Mouse (Mus musculus): ENCODE measurements around the gene Tpcn1. TPM values are rescaled to one million over a fixed set of nuclear protein-coding genes. Genes with fewer than 3 reads are reported as not detected.

The Tpcn1 gene
- total RNA-seq, 2 experiments from 2014 or later, result 33.9 to 39.4 TPM

- DNase-seq (ENCODE audit: low spot score in 2 of 2), result peak; percentile 50 to 88
- intact Hi-C loops (cut with DNase I), result loop anchor here (5.0 kb wide), 1 partner anchor 85 kb away; the partner anchor contains the start of gene Plbd2
Observed at GRCm38 (mm10) chr5:120586741-120587615, 1.5 kb downstream of the Tpcn1 start.

GRCm38 (mm10) chr5:120584968-120585367, 3.5 kb downstream of the Tpcn1 start:
- intact Hi-C loops (cut with DNase I), result loop anchor here (5.0 kb wide), 1 partner anchor 83 kb away; the partner anchor contains the start of gene Plbd2
- no peak for DNase-seq (ENCODE audit: low spot score in 2 of 2)

- no peak for DNase-seq (ENCODE audit: low spot score in 2 of 2)
- intact Hi-C loops (cut with DNase I), result no loop called here
Observed at GRCm38 (mm10) chr5:120583511-120583910, 5.0 kb downstream of the Tpcn1 start.

- DNase-seq (ENCODE audit: low spot score in 2 of 2), result no peak
- intact Hi-C loops (cut with DNase I), result no loop called here
Observed at GRCm38 (mm10) chr5:120582002-120582401, 6.5 kb downstream of the Tpcn1 start.

GRCm38 (mm10) chr5:120579898-120580626, 8.4 kb downstream of the Tpcn1 start:
- DNase-seq (ENCODE audit: low spot score in 2 of 2), result no peak
- intact Hi-C loops (cut with DNase I), result no loop called here

GRCm38 (mm10) chr5:120579211-120579897, 9.1 kb downstream of the Tpcn1 start:
- intact Hi-C loops (cut with DNase I), result no loop called here
- no peak for DNase-seq (ENCODE audit: low spot score in 2 of 2)

GRCm38 (mm10) chr5:120578504-120579081, 9.9 kb downstream of the Tpcn1 start:
- no peak for DNase-seq (ENCODE audit: low spot score in 2 of 2)
- intact Hi-C loops (cut with DNase I), result no loop called here

GRCm38 (mm10) chr5:120577935-120578441, 10.5 kb downstream of the Tpcn1 start:
- no peak for DNase-seq (ENCODE audit: low spot score in 2 of 2)
- intact Hi-C loops (cut with DNase I), result no loop called here

- no peak for DNase-seq (ENCODE audit: low spot score in 2 of 2)
- intact Hi-C loops (cut with DNase I), result no loop called here
Observed at GRCm38 (mm10) chr5:120576781-120577301, 11.6 kb downstream of the Tpcn1 start.

GRCm38 (mm10) chr5:120574469-120575063, 13.9 kb downstream of the Tpcn1 start:
- intact Hi-C loops (cut with DNase I), result no loop called here
- DNase-seq (ENCODE audit: low spot score in 2 of 2), result no peak

GRCm38 (mm10) chr5:120571056-120571740, 17.3 kb downstream of the Tpcn1 start:
- intact Hi-C loops (cut with DNase I), result no loop called here
- DNase-seq (ENCODE audit: low spot score in 2 of 2), result no peak

GRCm38 (mm10) chr5:120570289-120570897, 18.1 kb downstream of the Tpcn1 start:
- intact Hi-C loops (cut with DNase I), result no loop called here
- no peak for DNase-seq (ENCODE audit: low spot score in 2 of 2)

GRCm38 (mm10) chr5:120569791-120570190, 18.7 kb downstream of the Tpcn1 start:
- intact Hi-C loops (cut with DNase I), result no loop called here

GRCm38 (mm10) chr5:120568964-120569363, 19.5 kb downstream of the Tpcn1 start:
- DNase-seq (ENCODE audit: low spot score in 2 of 2), result no peak

More at GRCm38 (mm10) chr5:120569791-120570190, 18.7 kb downstream of the Tpcn1 start:
- no peak for DNase-seq (ENCODE audit: low spot score in 2 of 2)

GRCm38 (mm10) chr5:120568336-120568768, 20.1 kb downstream of the Tpcn1 start:
- intact Hi-C loops (cut with DNase I), result no loop called here
- no peak for DNase-seq (ENCODE audit: low spot score in 2 of 2)

More at GRCm38 (mm10) chr5:120568964-120569363, 19.5 kb downstream of the Tpcn1 start:
- intact Hi-C loops (cut with DNase I), result no loop called here

GRCm38 (mm10) chr5:120567761-120568211, 20.7 kb downstream of the Tpcn1 start:
- peak in 1 of 2 experiments; percentile 50 for DNase-seq (ENCODE audit: low spot score in 2 of 2)
- intact Hi-C loops (cut with DNase I), result no loop called here

GRCm38 (mm10) chr5:120567253-120567701, 21.2 kb downstream of the Tpcn1 start:
- intact Hi-C loops (cut with DNase I), result no loop called here
- DNase-seq (ENCODE audit: low spot score in 2 of 2), result peak; percentile 50 to 66

Data from left cerebral cortex, postnatal 25 days (tissue).